8 mouse cellular contexts compared by ENCODE assay signal in genomic region chr11:75678747-75679438, GRCm38 (mm10). TPM values are rescaled to one million over a fixed set of nuclear protein-coding genes. Genes with fewer than 3 reads are reported as not detected.
DNase-seq lines count a peak whose midpoint lies in the region; ATAC-seq and TF ChIP-seq lines count a peak whose summit lies in the region.

Gene Crk (plus strand): TSS chr11:75679259.

- TF ChIP-seq RAD21 in MEL (IDR thresholded peaks at IDR 0.05; ENCODE audit: low read depth, low read length) = no peak

- H3K4me2 ChIP-seq in lung, embryonic 16.5 days (ENCODE audit: low read depth, low read length) = peak within 1 kb of the TSS; percentile 88

- DNase-seq in MEL (ENCODE audit: low read depth, low spot score) = peak; percentile 99
- peak; percentile 98 to 99 for DNase-seq in cerebellum, adult 2 months
- DNase-seq in forelimb bud, embryonic 11.5 days (ENCODE audit: low read depth, low spot score) = peak; percentile 97
- peak; percentile 91 for DNase-seq in layer of hippocampus, adult 9-10 months (ENCODE audit: low spot score)
- peak; percentile 90 for DNase-seq in ovary, postnatal 10 days (ENCODE audit: low spot score)
- DNase-seq in thymus, postnatal 10 days (ENCODE audit: low spot score in 2 of 2) = peak; percentile 98 to 99

- under 1% methylated on average over 55 of the region's 55 CpGs for WGBS in cerebellum, adult 2 months
- under 1% methylated on average over 50 of the region's 55 CpGs for WGBS in lung, embryonic 16.5 days

- H3K27me3 ChIP-seq in MEL (ENCODE audit: control insufficient read depth in 1 of 2, insufficient read depth in 2 of 2, low read length in 2 of 2) = no peaks in the 10 kb centered on the region
- H3K27me3 ChIP-seq in cerebellum, adult 2 months (ENCODE audit: control insufficient read depth, insufficient read depth, low read length) = no peaks in the 10 kb centered on the region
- no peaks in the 10 kb centered on the region for H3K27me3 ChIP-seq in lung, embryonic 16.5 days (ENCODE audit: control insufficient read depth, insufficient read depth, low read depth, low read length)

- TF ChIP-seq POLR2A in MEL (IDR thresholded peaks at IDR 0.05; ENCODE audit: control insufficient read depth in 1 of 2, insufficient read depth in 1 of 2, low read depth in 1 of 2, low read length in 2 of 2, poor library complexity in 1 of 2) = peak; percentile 91 to 98
- peak; percentile 77 for TF ChIP-seq POLR2A in cerebellum, adult 2 months (IDR thresholded peaks at IDR 0.05; ENCODE audit: borderline replicate concordance, insufficient read depth, low read length)

- H3K36me3 ChIP-seq in MEL (ENCODE audit: control insufficient read depth in 1 of 2, insufficient read depth in 2 of 2, low read length in 2 of 2) = peaks cover 15 to 24% of the 10 kb centered on the region in 2 experiments
- peaks cover 6% of the 10 kb centered on the region; the same call in 1 of the 2 replicates for H3K36me3 ChIP-seq in lung, embryonic 16.5 days (ENCODE audit: control insufficient read depth, insufficient read depth, low read length)

- H3K79me2 ChIP-seq in MEL (ENCODE audit: control insufficient read depth, insufficient read depth, low read length, poor library complexity) = peaks cover 40% of the 10 kb centered on the region

- H3K9ac ChIP-seq in MEL (ENCODE audit: control insufficient read depth, low read depth, low read length, poor library complexity, severe bottlenecking) = peak within 1 kb of the TSS; percentile 97
- H3K9ac ChIP-seq in lung, embryonic 16.5 days (ENCODE audit: low read length) = peak within 1 kb of the TSS; percentile 99

- H3K9me3 ChIP-seq in MEL (replicated peaks; ENCODE audit: insufficient read depth, low read length) = no peaks in the 10 kb centered on the region
- no peaks in the 10 kb centered on the region for H3K9me3 ChIP-seq in lung, embryonic 16.5 days (ENCODE audit: control insufficient read depth, low read length)

- no peak for TF ChIP-seq CTCF in MEL (IDR thresholded peaks at IDR 0.05 in 2 of 3, conservative IDR thresholded peaks at IDR 0.05 in 1 of 3; ENCODE audit: control insufficient read depth in 1 of 3, insufficient read depth in 1 of 3, low read depth in 2 of 3, low read length in 3 of 3, poor library complexity in 1 of 3, severe bottlenecking in 1 of 3)
- TF ChIP-seq CTCF in cerebellum, adult 2 months (IDR thresholded peaks at IDR 0.05; ENCODE audit: borderline replicate concordance, insufficient read depth, low read depth, low read length) = no peak

- H3K27ac ChIP-seq in MEL (ENCODE audit: control insufficient read depth, low read depth, low read length) = peak within 1 kb of the TSS; percentile 86
- peak within 1 kb of the TSS; percentile 89 for H3K27ac ChIP-seq in cerebellum, adult 2 months (ENCODE audit: insufficient read depth, low read length)
- peak within 1 kb of the TSS; percentile 93 for H3K27ac ChIP-seq in lung, embryonic 16.5 days (ENCODE audit: low read length)

- H3K4me1 ChIP-seq in MEL (ENCODE audit: control insufficient read depth in 1 of 2, insufficient read depth in 2 of 2, low read length in 2 of 2) = peaks cover 9 to 14% of the 10 kb centered on the region in 2 experiments
- H3K4me1 ChIP-seq in cerebellum, adult 2 months (ENCODE audit: control insufficient read depth, insufficient read depth, low read length) = peaks cover 3% of the 10 kb centered on the region; the same call in 1 of the 2 replicates
- H3K4me1 ChIP-seq in lung, embryonic 16.5 days (replicated peaks; ENCODE audit: control insufficient read depth, insufficient read depth, low read length) = peaks cover 13% of the 10 kb centered on the region

- TF ChIP-seq EP300 in MEL (IDR thresholded peaks at IDR 0.05; ENCODE audit: low read depth in 1 of 2, low read length in 2 of 2) = peak; percentile 43 to 52; a peak in 3 of 4 replicates

- peak; percentile 91 to 96 for ATAC-seq in hematopoietic stem cell, adult 5-6 weeks (replicated peaks in 1 of 2; ENCODE audit: insufficient read depth in 1 of 2, low FRiP score in 2 of 2, low TSS enrichment in 1 of 2, low read depth in 1 of 2, poor library complexity in 2 of 2, severe bottlenecking in 2 of 2)
- peak; percentile 99 for ATAC-seq in lung, embryonic 16.5 days (ENCODE audit: low read depth)

- H3K4me3 ChIP-seq in MEL (ENCODE audit: control insufficient read depth in 1 of 2, insufficient read depth in 1 of 2, low read depth in 2 of 2, low read length in 2 of 2) = peak within 1 kb of the TSS; percentile 90 to 99
- H3K4me3 ChIP-seq in cerebellum, adult 2 months (replicated peaks; ENCODE audit: insufficient read depth, low read depth, low read length) = peak within 1 kb of the TSS; percentile 83
- H3K4me3 ChIP-seq in lung, embryonic 16.5 days (ENCODE audit: low read length) = peak within 1 kb of the TSS; percentile 98

TF ChIP-seq in MEL, 35 proteins besides CTCF, POLR2A, EP300 and RAD21:
- no peak for TF ChIP-seq MYB (IDR thresholded peaks at IDR 0.05; ENCODE audit: low read depth, low read length)
- TF ChIP-seq ZNF384 (IDR thresholded peaks at IDR 0.05; ENCODE audit: low read depth, low read length) = no peak; the same call in 1 of the 2 replicates
- 0 out of 2 replicates have a peak, but pooled peaks have one; percentile 28 for TF ChIP-seq RCOR1 (IDR thresholded peaks at IDR 0.05; ENCODE audit: low read depth, low read length)
- TF ChIP-seq CHD2 (IDR thresholded peaks at IDR 0.05; ENCODE audit: low read length) = no peak
- TF ChIP-seq TBP (IDR thresholded peaks at IDR 0.05; ENCODE audit: low read depth, low read length) = peak; percentile 64; the same call in 1 of the 2 replicates
- TF ChIP-seq USF2 (IDR thresholded peaks at IDR 0.05; ENCODE audit: borderline replicate concordance in 1 of 2, insufficient read depth in 1 of 2, low read depth in 1 of 2, low read length in 2 of 2) = no peak
- peak; percentile 81; the same call in 1 of the 2 replicates for TF ChIP-seq SIN3A (IDR thresholded peaks at IDR 0.05; ENCODE audit: low read length)
- peak; percentile 75 for TF ChIP-seq ELF1 (IDR thresholded peaks at IDR 0.05; ENCODE audit: low read depth, low read length)
- peak; percentile 97 for TF ChIP-seq ZMIZ1 (IDR thresholded peaks at IDR 0.05; ENCODE audit: low read depth, low read length)
- peak; percentile 32 for TF ChIP-seq USF1 (IDR thresholded peaks at IDR 0.05; ENCODE audit: low read depth, low read length)
- no peak for TF ChIP-seq ZKSCAN1 (IDR thresholded peaks at IDR 0.05; ENCODE audit: low read depth, low read length)
- peak; percentile 81; the same call in 1 of the 2 replicates for TF ChIP-seq ETS1 (IDR thresholded peaks at IDR 0.05; ENCODE audit: low read depth, low read length)
- TF ChIP-seq NELFE (IDR thresholded peaks at IDR 0.05; ENCODE audit: low read depth, low read length) = peak; percentile 99
- TF ChIP-seq MYC (IDR thresholded peaks at IDR 0.05; ENCODE audit: low read depth, low read length) = 0 out of 2 replicates have a peak, but pooled peaks have one; percentile 50
- TF ChIP-seq MAFK (IDR thresholded peaks at IDR 0.05; ENCODE audit: borderline replicate concordance, low read depth, low read length) = no peak
- peak; percentile 79 for TF ChIP-seq NRF1 (IDR thresholded peaks at IDR 0.05; ENCODE audit: insufficient read depth, low read depth, low read length, poor library complexity, severe bottlenecking)
- peak; percentile 36; the same call in 1 of the 2 replicates for TF ChIP-seq E2F4 (IDR thresholded peaks at IDR 0.05; ENCODE audit: borderline replicate concordance, low read depth, low read length)
- no peak for TF ChIP-seq GABPA (IDR thresholded peaks at IDR 0.05; ENCODE audit: low read depth, low read length)
- TF ChIP-seq KAT2A (conservative IDR thresholded peaks at IDR 0.05; ENCODE audit: low read depth, low read length) = peak; percentile 88
- peak; percentile 36; the same call in 1 of the 2 replicates for TF ChIP-seq TAL1 (IDR thresholded peaks at IDR 0.05; ENCODE audit: low read length)
- TF ChIP-seq POLR2AphosphoS5 (IDR thresholded peaks at IDR 0.05; ENCODE audit: borderline replicate concordance, low read depth, low read length) = no peak
- 0 out of 2 replicates have a peak, but pooled peaks have one; percentile 52 for TF ChIP-seq UBTF (IDR thresholded peaks at IDR 0.05; ENCODE audit: borderline replicate concordance, insufficient read depth, low read depth, low read length)
- TF ChIP-seq JUND (IDR thresholded peaks at IDR 0.05; ENCODE audit: low read depth, low read length) = no peak
- no peak for TF ChIP-seq CHD1 (IDR thresholded peaks at IDR 0.05; ENCODE audit: low read depth, low read length)
- TF ChIP-seq SMC3 (IDR thresholded peaks at IDR 0.05; ENCODE audit: low read depth, low read length) = no peak
- no peak; the same call in 1 of the 2 replicates for TF ChIP-seq ZC3H11A (IDR thresholded peaks at IDR 0.05; ENCODE audit: low read depth, low read length)
- TF ChIP-seq MEF2A (IDR thresholded peaks at IDR 0.05; ENCODE audit: extremely low read depth, insufficient replicate concordance, low read depth, low read length, poor library complexity, severe bottlenecking) = 0 out of 2 replicates have a peak, but pooled peaks have one; percentile 31
- peak; percentile 88 for TF ChIP-seq GATA1 (IDR thresholded peaks at IDR 0.05; ENCODE audit: low read depth, low read length)
- peak; percentile 33; the same call in 1 of the 2 replicates for TF ChIP-seq MAZ (IDR thresholded peaks at IDR 0.05; ENCODE audit: low read depth, low read length)
- no peak; the same call in 1 of the 2 replicates for TF ChIP-seq MAX (IDR thresholded peaks at IDR 0.05; ENCODE audit: low read length)
- peak; percentile 96 for TF ChIP-seq HCFC1 (IDR thresholded peaks at IDR 0.05; ENCODE audit: low read depth, low read length)
- no peak; the same call in 1 of the 2 replicates for TF ChIP-seq BHLHE40 (IDR thresholded peaks at IDR 0.05; ENCODE audit: borderline replicate concordance, low read depth, low read length)
- TF ChIP-seq TCF12 (IDR thresholded peaks at IDR 0.05; ENCODE audit: low read depth, low read length) = peak; percentile 63
- TF ChIP-seq POLR2AphosphoS2 (IDR thresholded peaks at IDR 0.05; ENCODE audit: low read length) = peak; percentile 78
- peak; percentile 77; the same call in 1 of the 2 replicates for TF ChIP-seq MXI1 (IDR thresholded peaks at IDR 0.05; ENCODE audit: low read depth, low read length)
TF ChIP-seq in MEL: peak in this region for 21.

RNA-seq across cellular contexts. Expression of gene Crk, which starts in this region (rescaled TPM):
- 68.0 and 68.4 TPM in 2 replicates for total RNA-seq in MEL (2012; rRNA removed)
- 10 to 100 TPM; 33.8 to 66.2 TPM for polyA plus RNA-seq in MEL (2012; ENCODE audit: insufficient read depth in 1 of 2, insufficient read length in 2 of 2, low read depth in 1 of 2, low replicate concordance in 2 of 2, missing spikeins in 1 of 2)
- polyA plus RNA-seq in cerebellum, adult 2 months (2012; rRNA removed) = 80.6 and 83.1 TPM in 2 replicates
- total RNA-seq in hematopoietic stem cell, adult 5-6 weeks (2017) = 50.9 and 61.0 TPM in 2 replicates
- polyA plus RNA-seq in lung, embryonic 16.5 days (2015; fragmentation: Nextera tagmentation; extraction: Ambion mirVana) = 108 and 112 TPM in 2 replicates

Comparison
In these comparisons a context has a peak if more than half of its experiments do, and no peak if none do; other contexts are left out.
1. Peak in every context shown above with its lines: DNase-seq, ATAC-seq, H3K4me3 ChIP-seq and H3K27ac ChIP-seq.